Mouse (Mus musculus): ENCODE measurements around the gene Xpo5. TPM values are rescaled to one million over a fixed set of nuclear protein-coding genes. Genes with fewer than 3 reads are reported as not detected.

The Xpo5 gene
- polyA plus RNA-seq, 1 experiment from 2014 or later = 57.0 TPM

DNA sequence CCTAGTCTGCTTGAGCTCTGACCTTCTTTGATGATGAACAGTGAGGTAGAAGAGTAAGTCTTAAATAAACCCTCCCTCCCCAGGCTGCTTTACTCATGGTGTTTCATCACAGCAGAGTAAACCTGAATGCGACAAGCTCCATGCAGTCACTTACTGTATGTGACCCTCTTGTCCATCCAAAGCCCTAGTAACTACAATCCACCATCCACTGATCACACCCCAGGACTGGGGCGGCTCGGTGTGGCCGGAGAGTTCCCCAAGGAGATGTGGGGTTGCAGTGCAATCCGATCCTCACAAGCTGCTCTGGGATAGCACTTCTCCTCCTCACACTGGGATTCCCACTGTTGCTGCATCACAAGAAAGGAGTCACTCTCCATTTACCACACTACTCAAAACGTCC, 71.9 kb downstream of the Xpo5 start:
- Histone ChIP-seq H3K9me3 (ENCODE audit: low read depth, low read length) (no peaks in the 10 kb centered on the region), H3K4me2 (no peak overlapping the region), H3K27ac (ENCODE audit: low read depth) (no peak overlapping the region), H3K27me3 (ENCODE audit: insufficient read depth, low read length) (no peaks in the 10 kb centered on the region), H3K36me3 (ENCODE audit: insufficient read depth) (peaks cover 77% of the 10 kb centered on the region), H3K4me3 (ENCODE audit: low read depth, low read length) (no peak overlapping the region), H3K4me1 (ENCODE audit: insufficient read depth) (no peaks in the 10 kb centered on the region), H3K9ac (no peak overlapping the region)
- DNase-seq (no peak), ATAC-seq (ENCODE audit: insufficient read depth) (no peak)
- no peak for TF ChIP-seq CTCF (IDR thresholded peaks at IDR 0.05; ENCODE audit: low read depth)
- WGBS = 65% methylated on average over 6 of the region's 6 CpGs

- Histone ChIP-seq H3K27ac (ENCODE audit: low read depth) (no peak overlapping the region), H3K4me3 (ENCODE audit: low read depth, low read length) (no peak overlapping the region), H3K9me3 (ENCODE audit: low read depth, low read length) (no peaks in the 10 kb centered on the region), H3K9ac (no peak overlapping the region), H3K4me1 (ENCODE audit: insufficient read depth) (no peaks in the 10 kb centered on the region), H3K27me3 (ENCODE audit: insufficient read depth, low read length) (no peaks in the 10 kb centered on the region), H3K36me3 (ENCODE audit: insufficient read depth) (peaks cover 77% of the 10 kb centered on the region), H3K4me2 (no peak overlapping the region)
- DNase-seq (no peak), ATAC-seq (ENCODE audit: insufficient read depth) (no peak)
- WGBS = 77% methylated on average over 6 of the region's 6 CpGs
- TF ChIP-seq CTCF (IDR thresholded peaks at IDR 0.05; ENCODE audit: low read depth) = no peak
Measured at GRCm38 (mm10) chr17:46275034-46275433, 72.5 kb downstream of the Xpo5 start.

GRCm38 (mm10) chr17:46275506-46275905, 72.9 kb downstream of the Xpo5 start:
- 82% methylated on average over 10 of the region's 10 CpGs for WGBS
- Histone ChIP-seq H3K4me1 (ENCODE audit: insufficient read depth) (no peaks in the 10 kb centered on the region), H3K4me2 (no peak overlapping the region), H3K9ac (no peak overlapping the region), H3K36me3 (ENCODE audit: insufficient read depth) (peaks cover 76% of the 10 kb centered on the region), H3K4me3 (ENCODE audit: low read depth, low read length) (no peak overlapping the region), H3K27me3 (ENCODE audit: insufficient read depth, low read length) (no peaks in the 10 kb centered on the region), H3K27ac (ENCODE audit: low read depth) (no peak overlapping the region), H3K9me3 (ENCODE audit: low read depth, low read length) (no peaks in the 10 kb centered on the region)
- no peak for ATAC-seq (ENCODE audit: insufficient read depth)
- DNase-seq = no peak
- TF ChIP-seq CTCF (IDR thresholded peaks at IDR 0.05; ENCODE audit: low read depth) = no peak

- peaks cover 62% of the 10 kb centered on the region for H3K36me3 ChIP-seq (ENCODE audit: insufficient read depth)
Measured at GRCm38 (mm10) chr17:46277586-46277985, 75.0 kb downstream of the Xpo5 start.

DNA sequence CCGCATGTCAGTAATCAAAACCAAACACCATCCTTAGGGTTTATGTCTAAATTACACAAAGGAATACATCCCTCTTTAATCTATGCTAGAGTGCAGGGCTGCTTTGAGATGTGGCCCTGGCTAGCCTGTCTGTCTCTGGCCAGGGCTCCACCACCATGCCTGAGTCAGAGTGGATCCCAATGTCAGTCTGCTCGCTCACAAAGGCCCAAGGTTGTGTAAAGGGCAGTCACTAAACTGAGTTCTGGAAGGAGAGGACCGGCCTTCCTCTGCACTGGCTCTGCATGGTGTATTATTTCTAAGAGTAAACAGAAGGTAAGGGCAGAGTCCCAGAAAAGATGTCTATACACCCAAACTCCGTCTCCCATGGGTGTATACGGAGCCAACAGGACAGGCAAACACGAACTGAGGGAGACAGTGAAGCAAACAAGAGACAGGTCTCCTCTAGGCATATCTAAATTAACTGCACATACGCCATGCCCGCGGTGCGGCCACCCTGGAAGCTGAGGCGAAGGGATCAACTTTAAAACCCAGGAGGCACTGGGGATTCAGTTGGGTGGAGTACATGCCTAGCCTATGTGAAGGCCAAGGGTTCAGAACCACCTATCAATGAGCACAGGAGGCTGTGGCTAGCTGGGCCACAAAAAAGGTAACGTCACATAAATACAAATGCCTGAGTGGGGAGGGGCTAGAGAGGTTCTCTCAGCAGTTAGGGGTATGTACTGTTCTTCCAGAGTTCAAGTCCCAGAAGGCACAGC, 75.6 kb downstream of the Xpo5 start:
- ATAC-seq (ENCODE audit: insufficient read depth) = no peak
- Histone ChIP-seq H3K4me2 (no peak overlapping the region), H3K4me1 (ENCODE audit: insufficient read depth) (peaks cover 7% of the 10 kb centered on the region), H3K9me3 (ENCODE audit: low read depth, low read length) (no peaks in the 10 kb centered on the region), H3K36me3 (ENCODE audit: insufficient read depth) (peaks cover 56% of the 10 kb centered on the region), H3K4me3 (ENCODE audit: low read depth, low read length) (no peak overlapping the region), H3K27ac (ENCODE audit: low read depth) (no peak overlapping the region), H3K9ac (no peak overlapping the region), H3K27me3 (ENCODE audit: insufficient read depth, low read length) (no peaks in the 10 kb centered on the region)
- DNase-seq = no peak
- 87% methylated on average over 12 of the region's 12 CpGs for WGBS
- TF ChIP-seq CTCF (IDR thresholded peaks at IDR 0.05; ENCODE audit: low read depth) = no peak

More at GRCm38 (mm10) chr17:46277586-46277985, 75.0 kb downstream of the Xpo5 start:
- Histone ChIP-seq H3K9ac (no peak overlapping the region), H3K4me2 (no peak overlapping the region), H3K4me1 (ENCODE audit: insufficient read depth) (peaks cover 7% of the 10 kb centered on the region), H3K4me3 (ENCODE audit: low read depth, low read length) (no peak overlapping the region), H3K9me3 (ENCODE audit: low read depth, low read length) (no peaks in the 10 kb centered on the region), H3K27ac (ENCODE audit: low read depth) (no peak overlapping the region), H3K27me3 (ENCODE audit: insufficient read depth, low read length) (no peaks in the 10 kb centered on the region)
- WGBS = 53% methylated on average over 4 of the region's 4 CpGs
- ATAC-seq (ENCODE audit: insufficient read depth) (no peak), DNase-seq (no peak)
- TF ChIP-seq CTCF (IDR thresholded peaks at IDR 0.05; ENCODE audit: low read depth) = no peak

- peak within 1 kb of the TSS; percentile 81 for H3K9ac ChIP-seq
- peak within 1 kb of the TSS; percentile 95 for H3K4me2 ChIP-seq
- peak within 1 kb of the TSS; percentile 79 for H3K4me3 ChIP-seq (ENCODE audit: low read depth, low read length)
- DNase-seq (peak; percentile 92), ATAC-seq (ENCODE audit: insufficient read depth) (peak; percentile 97)
- H3K9me3 ChIP-seq (ENCODE audit: low read depth, low read length) = no peaks in the 10 kb centered on the region
- TF ChIP-seq CTCF (IDR thresholded peaks at IDR 0.05; ENCODE audit: low read depth) = no peak
- H3K4me1 ChIP-seq (ENCODE audit: insufficient read depth) = peaks cover 12% of the 10 kb centered on the region
- no peaks in the 10 kb centered on the region for H3K27me3 ChIP-seq (ENCODE audit: insufficient read depth, low read length)
- peaks cover 30% of the 10 kb centered on the region for H3K36me3 ChIP-seq (ENCODE audit: insufficient read depth)
- H3K27ac ChIP-seq (ENCODE audit: low read depth) = peak within 1 kb of the TSS; percentile 90
- under 1% methylated on average over 37 of the region's 37 CpGs for WGBS
Measured at GRCm38 (mm10) chr17:46282483-46283123, 80.0 kb downstream of the Xpo5 start, which contains the start of gene Tjap1. Tjap1 (minus strand) TSS chr17:46283026.

GRCm38 (mm10) chr17:46283140-46283539, 80.6 kb downstream of the Xpo5 start:
- no peak for DNase-seq
- Histone ChIP-seq H3K4me2 (peak overlapping the region; percentile 95), H3K9me3 (ENCODE audit: low read depth, low read length) (no peaks in the 10 kb centered on the region), H3K4me1 (ENCODE audit: insufficient read depth) (peaks cover 17% of the 10 kb centered on the region), H3K36me3 (ENCODE audit: insufficient read depth) (peaks cover 25% of the 10 kb centered on the region), H3K27me3 (ENCODE audit: insufficient read depth, low read length) (no peaks in the 10 kb centered on the region), H3K9ac (no peak overlapping the region), H3K27ac (ENCODE audit: low read depth) (no peak overlapping the region), H3K4me3 (ENCODE audit: low read depth, low read length) (peak overlapping the region; percentile 79)
- ATAC-seq (ENCODE audit: insufficient read depth) = peak; percentile 42; the same call in 1 of the 2 replicates
- WGBS = 16% methylated on average over 9 of the region's 9 CpGs
- no peak for TF ChIP-seq CTCF (IDR thresholded peaks at IDR 0.05; ENCODE audit: low read depth)
